Mouse (Mus musculus) CH12.LX (cell line): ENCODE measurements around the gene Ppm1m. TPM values are rescaled to one million over a fixed set of nuclear protein-coding genes. Genes with fewer than 3 reads are reported as not detected.

Source experiments
- DNase-seq: peaks from one replicate; pipeline ENCODE4 v3.0.0-alpha.2; 2013; ENCODE audit errors: extremely low read depth
- H3K27ac ChIP-seq: 2 replicates; pipeline ENCODE4 v1.5.1; 2012; ENCODE audit warnings: low read depth, mild to moderate bottlenecking, control low read depth, moderate library complexity; ENCODE audit not compliant: insufficient read depth
- H3K27me3 ChIP-seq: replicated peaks from 2 replicates; pipeline ENCODE3; 2012; ENCODE audit warnings: inconsistent platforms
- H3K36me3 ChIP-seq, 2 experiments: replicated peaks in 1 of 2; 2 replicates each; pipeline versions ENCODE3 to v1.6.1; 2012; ENCODE audit warnings: inconsistent platforms in 1 of 2, low read length in 1 of 2, mild to moderate bottlenecking in 1 of 2, mixed read lengths in 1 of 2, moderate library complexity in 1 of 2; ENCODE audit not compliant: control insufficient read depth in 1 of 2, insufficient read depth in 1 of 2
- H3K4me1 ChIP-seq, 2 experiments: 2 replicates each; pipeline ENCODE4 v1.6.1; 2012; ENCODE audit warnings: inconsistent platforms in 1 of 2, moderate library complexity in 1 of 2; ENCODE audit not compliant: insufficient read depth in 2 of 2, control insufficient read depth in 1 of 2
- H3K4me2 ChIP-seq: 2 replicates; pipeline ENCODE4 v1.6.1; 2012; ENCODE audit warnings: low read depth, mild to moderate bottlenecking, control low read depth; ENCODE audit not compliant: poor library complexity, insufficient read depth, severe bottlenecking
- H3K4me3 ChIP-seq, 3 experiments: fragments of 150-350 bp in 1 of 3; sonication (generic) in 1 of 3; replicated peaks in 1 of 3; 2 replicates each; pipeline versions ENCODE3 to v1.5.1; 2011 to 2012; ENCODE audit warnings: low read depth in 2 of 3, low read length in 2 of 3, mild to moderate bottlenecking in 2 of 3, moderate library complexity in 2 of 3, control low read depth in 1 of 3, improper control_type of control experiment in 1 of 3, inconsistent platforms in 1 of 3, mixed read lengths in 1 of 3; ENCODE audit not compliant: poor library complexity in 1 of 3
- H3K79me2 ChIP-seq: replicated peaks from 2 replicates; pipeline ENCODE4 v1.6.1; 2012; ENCODE audit warnings: mild to moderate bottlenecking, moderate library complexity; ENCODE audit not compliant: control insufficient read depth, poor library complexity, insufficient read depth, severe bottlenecking; ENCODE audit errors: extremely low read depth
- H3K9ac ChIP-seq: 2 replicates; pipeline ENCODE4 v1.6.1; 2012; ENCODE audit warnings: low read depth, mild to moderate bottlenecking, control low read depth, moderate library complexity; ENCODE audit not compliant: insufficient read depth
- H3K9me3 ChIP-seq: replicated peaks from 2 replicates; pipeline ENCODE3; 2012; ENCODE audit warnings: low read length, inconsistent platforms, mixed read lengths
- BHLHE40 ChIP-seq: IDR thresholded peaks from 2 replicates; pipeline ENCODE4 v1.6.1; 2011; ENCODE audit warnings: mild to moderate bottlenecking, low read depth, low read length, improper control_type of control experiment
- CHD1 ChIP-seq: IDR thresholded peaks from 2 replicates; pipeline ENCODE4 v1.6.1; 2012; ENCODE audit warnings: low read depth, low read length, improper control_type of control experiment, inconsistent platforms
- CHD2 ChIP-seq: IDR thresholded peaks from 2 replicates; pipeline ENCODE4 v1.6.1; 2011; ENCODE audit warnings: low read length, improper control_type of control experiment
- CTCF ChIP-seq, 2 experiments: IDR thresholded peaks in 1 of 2; conservative IDR thresholded peaks in 1 of 2; 2 replicates each; pipeline ENCODE4 v1.5.1; 2011 to 2012; ENCODE audit warnings: low read depth in 2 of 2, low read length in 2 of 2, improper control_type of control experiment in 1 of 2, inconsistent platforms in 1 of 2, mild to moderate bottlenecking in 1 of 2, moderate library complexity in 1 of 2
- E2F4 ChIP-seq: IDR thresholded peaks from 2 replicates; pipeline ENCODE4 v1.6.1; 2011; ENCODE audit warnings: low read depth, low read length, improper control_type of control experiment; ENCODE audit not compliant: insufficient replicate concordance
- EP300 ChIP-seq: IDR thresholded peaks from 2 replicates; pipeline ENCODE4 v1.6.1; 2011; ENCODE audit warnings: low read length, improper control_type of control experiment
- ETS1 ChIP-seq: conservative IDR thresholded peaks from 2 replicates; pipeline ENCODE4 v1.6.1; 2012; ENCODE audit warnings: low read depth, mild to moderate bottlenecking, inconsistent platforms, low read length, improper control_type of control experiment, moderate library complexity
- HCFC1 ChIP-seq: IDR thresholded peaks from 2 replicates; pipeline ENCODE4 v1.6.1; 2012; ENCODE audit warnings: low read depth, mild to moderate bottlenecking, inconsistent platforms, low read length, improper control_type of control experiment
- MAFK ChIP-seq: IDR thresholded peaks from 2 replicates; pipeline ENCODE4 v1.6.1; 2011; ENCODE audit warnings: low read length, improper control_type of control experiment; ENCODE audit not compliant: insufficient replicate concordance
- MEF2A ChIP-seq: IDR thresholded peaks from 2 replicates; pipeline ENCODE4 v1.6.1; 2014; ENCODE audit warnings: low read depth, mild to moderate bottlenecking, inconsistent platforms, low read length, improper control_type of control experiment, borderline replicate concordance
- MXI1 ChIP-seq: IDR thresholded peaks from 2 replicates; pipeline ENCODE4 v1.6.1; 2011; ENCODE audit warnings: mild to moderate bottlenecking, low read depth, low read length, improper control_type of control experiment
- MYC ChIP-seq: IDR thresholded peaks from 2 replicates; pipeline ENCODE4 v1.6.1; 2011; ENCODE audit warnings: low read depth, mild to moderate bottlenecking, improper control_type of control experiment, low read length
- NELFE ChIP-seq: IDR thresholded peaks from 2 replicates; pipeline ENCODE4 v1.6.1; 2011; ENCODE audit warnings: low read depth, low read length, improper control_type of control experiment
- NRF1 ChIP-seq: IDR thresholded peaks from 2 replicates; pipeline ENCODE4 v1.6.1; 2014; ENCODE audit warnings: low read depth, mild to moderate bottlenecking, inconsistent platforms, low read length, improper control_type of control experiment, moderate library complexity
- POLR2A ChIP-seq: IDR thresholded peaks from 2 replicates; pipeline ENCODE4 v1.6.1; 2011; ENCODE audit warnings: low read depth, mild to moderate bottlenecking, improper control_type of control experiment, low read length
- POLR2AphosphoS2 ChIP-seq: IDR thresholded peaks from 2 replicates; pipeline ENCODE4 v1.6.1; 2011; ENCODE audit warnings: low read depth, low read length, improper control_type of control experiment
- RAD21 ChIP-seq: IDR thresholded peaks from 2 replicates; pipeline ENCODE4 v1.6.1; 2011; ENCODE audit warnings: low read depth, mild to moderate bottlenecking, low read length, improper control_type of control experiment, moderate library complexity
- RCOR1 ChIP-seq: conservative IDR thresholded peaks from 2 replicates; pipeline ENCODE4 v1.6.1; 2012; ENCODE audit warnings: low read depth, mild to moderate bottlenecking, inconsistent platforms, low read length, improper control_type of control experiment
- SMC3 ChIP-seq: IDR thresholded peaks from 2 replicates; pipeline ENCODE4 v1.6.1; 2011; ENCODE audit warnings: low read depth, low read length, improper control_type of control experiment
- TBP ChIP-seq: conservative IDR thresholded peaks from 2 replicates; pipeline ENCODE4 v1.6.1; 2011; ENCODE audit warnings: low read depth, low read length, improper control_type of control experiment
- UBTF ChIP-seq: IDR thresholded peaks from 2 replicates; pipeline ENCODE4 v1.6.1; 2012; ENCODE audit warnings: low read depth, mild to moderate bottlenecking, inconsistent platforms, low read length, improper control_type of control experiment, moderate library complexity
- ZC3H11A ChIP-seq: IDR thresholded peaks from 2 replicates; pipeline ENCODE4 v1.6.1; 2012; ENCODE audit warnings: low read depth, mild to moderate bottlenecking, inconsistent platforms, low read length, improper control_type of control experiment
- ZKSCAN1 ChIP-seq: IDR thresholded peaks from 2 replicates; pipeline ENCODE4 v1.6.1; 2012; ENCODE audit warnings: low read depth, inconsistent platforms, low read length, improper control_type of control experiment, borderline replicate concordance
- ZMIZ1 ChIP-seq: IDR thresholded peaks from 2 replicates; pipeline ENCODE4 v1.6.1; 2012; ENCODE audit warnings: low read depth, mild to moderate bottlenecking, inconsistent platforms, low read length, improper control_type of control experiment
- ZNF384 ChIP-seq: IDR thresholded peaks from 2 replicates; pipeline ENCODE4 v1.6.1; 2012; ENCODE audit warnings: low read depth, low read length, improper control_type of control experiment, inconsistent platforms
- dilution Hi-C: fragments of 300-500 bp; cut with MboI; formaldehyde crosslinking; loops from 2 replicates; pipeline ENCODE4 v1.14.3; 2020; ENCODE audit warnings: low sequenced_read_pairs; ENCODE audit not compliant: extremely low pct_unique_long_range_greater_than_20kb, extremely low pct_ligation_motif_present
- in situ Hi-C: fragments of 300-500 bp; cut with MboI; formaldehyde crosslinking; loops from 3 replicates; pipeline ENCODE4 v1.14.3; 2019; ENCODE audit warnings: low sequenced_read_pairs, low pct_ligation_motif_present, low pct_unique_long_range_greater_than_20kb, mixed read lengths
- polyA plus RNA-seq: library from polyadenylated mRNA; unstranded; fragments of >175 nt; gene quantifications from 2 replicates; pipeline ENCODE4 v1.2.1, GENCODE M21; 2012; ENCODE audit warnings: low read depth; ENCODE audit not compliant: insufficient read length
- total RNA-seq, 2 experiments: library from RNA; depleted of rRNA; stranded (reverse); fragments of 300-350 nt in 1 of 2; fragments of >200 nt in 1 of 2; gene quantifications; 2 replicates each; pipeline ENCODE4 v1.2.3; 2012 to 2014

Ppm1m gene
- total and polyA plus RNA-seq, 3 experiments, result 54.7 to 111 (median 86.0) TPM

DNA sequence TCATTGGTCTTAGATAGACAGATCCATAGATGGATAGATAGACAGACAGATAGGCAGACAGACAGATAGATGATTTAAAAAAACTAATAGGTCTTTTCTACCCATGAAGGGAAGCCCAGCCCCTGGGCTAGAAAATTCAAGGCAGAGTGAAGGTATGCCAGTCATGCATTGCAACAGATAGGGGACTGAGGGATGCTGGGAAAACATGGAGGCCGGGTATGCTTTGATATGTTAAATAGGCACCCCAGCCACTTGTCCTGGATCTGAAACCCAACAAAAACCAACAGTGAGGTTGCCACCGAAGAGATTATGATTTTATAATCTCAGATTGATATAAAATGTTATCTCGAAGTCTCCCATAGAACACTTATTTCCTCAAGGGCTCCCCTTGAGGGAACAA is 32.3 kb downstream of the Ppm1m start:
- Histone ChIP-seq H3K4me2 (no peak overlapping the region), H3K27ac (no peak overlapping the region), H3K9me3 (no peaks in the 10 kb centered on the region), H3K4me3 (no peak overlapping the region), H3K4me1 (peaks cover 0 to 10% of the 10 kb centered on the region in 2 experiments; a peak in 2 of 4 replicates), H3K9ac (no peak overlapping the region), H3K36me3 (no peaks in the 10 kb centered on the region), H3K79me2 (peaks cover 12% of the 10 kb centered on the region), H3K27me3 (no peaks in the 10 kb centered on the region)
- DNase-seq, result no peak
- in situ Hi-C loops, result loop anchor here (10.0 kb wide), 1 partner anchor 108 kb away; no protein-coding TSS in a partner anchor
- dilution Hi-C loops, result no loop called here
- TF ChIP-seq CTCF (conservative IDR thresholded peaks at IDR 0.05 in 1 of 2, IDR thresholded peaks at IDR 0.05 in 1 of 2; ENCODE audit: low read depth in 2 of 2, low read length in 2 of 2), result no peak
- no peak for TF ChIP-seq CHD1
- no peak for TF ChIP-seq TBP
- TF ChIP-seq NRF1, result no peak
- TF ChIP-seq ETS1, result no peak
- TF ChIP-seq ZNF384, result no peak
- TF ChIP-seq SMC3, result no peak
- TF ChIP-seq ZC3H11A, result no peak
- no peak for TF ChIP-seq E2F4
- TF ChIP-seq MEF2A, result no peak
- TF ChIP-seq POLR2A, result no peak
- no peak for TF ChIP-seq ZMIZ1
- no peak for TF ChIP-seq RCOR1
- TF ChIP-seq EP300, result no peak
- no peak for TF ChIP-seq POLR2AphosphoS2
- no peak for TF ChIP-seq CHD2
- no peak for TF ChIP-seq BHLHE40

- no peak overlapping the region for H3K9ac ChIP-seq
- H3K4me3 ChIP-seq, result no peak overlapping the region
- dilution Hi-C loops (no loop called here), in situ Hi-C loops (loop anchor here (10.0 kb wide), 1 partner anchor 108 kb away; no protein-coding TSS in a partner anchor)
- peaks cover 0 to 10% of the 10 kb centered on the region in 2 experiments; a peak in 2 of 4 replicates for H3K4me1 ChIP-seq
- H3K27me3 ChIP-seq, result no peaks in the 10 kb centered on the region
- no peaks in the 10 kb centered on the region for H3K36me3 ChIP-seq
- H3K79me2 ChIP-seq, result peaks cover 7% of the 10 kb centered on the region
- no peak overlapping the region for H3K4me2 ChIP-seq
- no peak overlapping the region for H3K27ac ChIP-seq
- no peak for DNase-seq
- TF ChIP-seq RAD21 (no peak), ZKSCAN1 (no peak), RCOR1 (no peak), ZNF384 (no peak), UBTF (no peak), NRF1 (no peak), NELFE (no peak), MYC (no peak), MXI1 (no peak), CHD2 (no peak), HCFC1 (no peak), MAFK (no peak)
- TF ChIP-seq, all 38 proteins: peak for 0
- H3K9me3 ChIP-seq, result no peaks in the 10 kb centered on the region
Observed at GRCm38 (mm10) chr9:106166709-106167108, 32.8 kb downstream of the Ppm1m start.
